Comparison of ENCODE assay signal across 26 mouse cellular contexts in the genomic region with DNA sequence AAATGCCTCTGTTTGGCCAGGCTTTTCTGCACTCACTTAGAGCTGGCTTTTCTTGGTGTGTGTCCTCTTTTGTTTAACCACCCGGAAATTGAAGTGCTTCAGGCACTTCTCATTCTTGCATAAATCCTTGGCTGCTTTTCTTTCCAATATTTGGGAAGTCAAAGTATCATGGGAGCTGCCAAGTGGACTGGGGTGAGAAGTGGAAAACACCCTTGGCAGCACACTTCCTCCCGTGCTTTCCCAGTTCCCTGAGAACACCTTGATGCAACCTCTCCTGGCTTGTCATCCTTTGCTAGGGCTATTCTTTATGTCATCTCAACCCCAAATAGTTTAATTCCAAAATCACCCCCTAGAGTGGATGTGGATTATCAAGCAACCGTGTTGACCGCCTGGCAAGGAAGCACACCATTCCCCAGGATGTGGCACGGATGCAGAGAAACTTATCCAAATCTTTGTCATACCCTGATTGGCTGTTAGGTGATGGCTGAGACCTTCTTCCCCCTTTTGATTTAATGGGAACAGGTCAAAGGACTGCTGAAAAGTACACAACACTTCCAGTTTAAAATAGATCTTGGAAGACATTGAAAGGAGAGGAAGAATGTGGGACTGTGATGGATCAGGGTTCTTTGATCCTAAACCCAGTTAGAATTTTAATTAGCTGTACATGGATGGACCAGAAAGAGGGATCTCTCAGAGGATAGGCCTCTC.
DNase-seq lines count a peak whose midpoint lies in the region; ATAC-seq and TF ChIP-seq lines count a peak whose summit lies in the region.
"Had no signal": no experiment of that assay in that cellular context is flagged by ENCODE, and none has a peak within 500 bp of the region (broad histone marks: within the 10 kb centered on the region; RNA-seq: fewer than 3 reads in every experiment).

No protein-coding gene starts in this region.

- TF ChIP-seq POLR2A in limb, embryonic 14.5 days (IDR thresholded peaks at IDR 0.05; ENCODE audit: borderline replicate concordance, extremely low read depth, insufficient read depth, insufficient read length): no peak

- peak; percentile 11 for DNase-seq in adrenal gland, postnatal 10 days
- no peak for DNase-seq in adrenal gland, adult 8-10 months
- DNase-seq in limb, embryonic 14.5 days (ENCODE audit: low spot score): peak; percentile 6
- no peak for DNase-seq in limb, embryonic 10.5 days (ENCODE audit: low spot score)
- peak; percentile 81 for DNase-seq in lung, postnatal 36 days
- no peak for DNase-seq in layer of hippocampus, adult 11-12 months (ENCODE audit: low spot score)
- DNase-seq in right cerebral cortex, postnatal 10 days (ENCODE audit: low spot score in 2 of 2): no peak
- DNase-seq: cerebellum, adult 2 months; cerebellum, postnatal 25 days; gastrocnemius, adult 2 months; heart, postnatal 14 days; kidney, adult 2 months; layer of hippocampus, adult 9-11 months; midbrain, embryonic 14.5 days; right cerebral cortex, postnatal 25 days; thymus, postnatal 25 days had no signal

- H3K9me3 ChIP-seq in limb, embryonic 14.5 days (ENCODE audit: control insufficient read depth, low read length): no peaks in the 10 kb centered on the region
- H3K9me3 ChIP-seq in limb, embryonic 10.5 days (replicated peaks): no peaks in the 10 kb centered on the region
- no peaks in the 10 kb centered on the region for H3K9me3 ChIP-seq in lung, embryonic 16.5 days (ENCODE audit: control insufficient read depth, low read length)
- H3K9me3 ChIP-seq: embryonic facial prominence, embryonic 12.5 days; hindbrain, embryonic 10.5 days; hindbrain, embryonic 15.5 days; limb, embryonic 13.5 days had no signal

- H3K4me1 ChIP-seq in limb, embryonic 14.5 days (ENCODE audit: control insufficient read depth, insufficient read depth, low read length): no peaks in the 10 kb centered on the region
- no peaks in the 10 kb centered on the region for H3K4me1 ChIP-seq in limb, embryonic 10.5 days
- H3K4me1 ChIP-seq in lung, embryonic 16.5 days (replicated peaks; ENCODE audit: control insufficient read depth, insufficient read depth, low read length): peaks cover 18% of the 10 kb centered on the region
- H3K4me1 ChIP-seq: embryonic facial prominence, embryonic 12.5 days; hindbrain, embryonic 10.5 days; hindbrain, embryonic 15.5 days; limb, embryonic 13.5 days had no signal

- H3K9ac ChIP-seq in limb, embryonic 14.5 days (ENCODE audit: low read depth, low read length, severe bottlenecking): no peak overlapping the region
- H3K9ac ChIP-seq in lung, embryonic 16.5 days (ENCODE audit: low read length): no peak overlapping the region
- H3K9ac ChIP-seq: embryonic facial prominence, embryonic 12.5 days; hindbrain, embryonic 15.5 days; limb, embryonic 13.5 days; liver, embryonic 14.5 days had no signal

- no peaks in the 10 kb centered on the region for H3K36me3 ChIP-seq in limb, embryonic 14.5 days (ENCODE audit: control insufficient read depth, insufficient read depth, low read length)
- H3K36me3 ChIP-seq in limb, embryonic 10.5 days: no peaks in the 10 kb centered on the region
- no peaks in the 10 kb centered on the region for H3K36me3 ChIP-seq in lung, embryonic 16.5 days (ENCODE audit: control insufficient read depth, insufficient read depth, low read length)
- H3K36me3 ChIP-seq: embryonic facial prominence, embryonic 12.5 days; hindbrain, embryonic 10.5 days; hindbrain, embryonic 15.5 days; limb, embryonic 13.5 days had no signal

- no peak for ATAC-seq in limb, embryonic 14.5 days (ENCODE audit: low FRiP score, low read depth)
- ATAC-seq in lung, embryonic 16.5 days (ENCODE audit: low read depth): peak; percentile 89
- ATAC-seq: forebrain, embryonic 16.5 days; inflammation-experienced regulatory T-cells, adult 6 months had no signal

- no peak overlapping the region for H3K4me2 ChIP-seq in limb, embryonic 14.5 days (replicated peaks; ENCODE audit: low read depth, low read length, severe bottlenecking)
- no peak overlapping the region for H3K4me2 ChIP-seq in lung, embryonic 16.5 days (ENCODE audit: low read depth, low read length)
- H3K4me2 ChIP-seq: embryonic facial prominence, embryonic 12.5 days; hindbrain, embryonic 15.5 days; limb, embryonic 13.5 days had no signal

- WGBS in limb, embryonic 14.5 days: 72% methylated on average over 5 of the region's 5 CpGs
- 78% methylated on average over 5 of the region's 5 CpGs for WGBS in limb, embryonic 10.5 days
- WGBS in lung, embryonic 16.5 days: 20% methylated on average over 5 of the region's 5 CpGs

- H3K4me3 ChIP-seq in limb, embryonic 14.5 days (replicated peaks; ENCODE audit: low read length): no peak overlapping the region
- H3K4me3 ChIP-seq in limb, embryonic 10.5 days: no peak overlapping the region
- H3K4me3 ChIP-seq in lung, embryonic 16.5 days (ENCODE audit: low read length): no peak overlapping the region
- H3K4me3 ChIP-seq: embryonic facial prominence, embryonic 12.5 days; gastrocnemius, adult 2 months; hindbrain, embryonic 10.5 days; hindbrain, embryonic 15.5 days; limb, embryonic 13.5 days had no signal

- no peaks in the 10 kb centered on the region for H3K27me3 ChIP-seq in limb, embryonic 14.5 days (ENCODE audit: control insufficient read depth, insufficient read depth, low read length)
- H3K27me3 ChIP-seq in limb, embryonic 10.5 days (ENCODE audit: low read depth, poor library complexity, severe bottlenecking): no peaks in the 10 kb centered on the region
- H3K27me3 ChIP-seq in lung, embryonic 16.5 days (ENCODE audit: control insufficient read depth, insufficient read depth, low read depth, low read length): no peaks in the 10 kb centered on the region
- H3K27me3 ChIP-seq: CH12.LX; embryonic facial prominence, embryonic 12.5 days; hindbrain, embryonic 15.5 days had no signal

- H3K27ac ChIP-seq in limb, embryonic 14.5 days (replicated peaks; ENCODE audit: low read depth, low read length): no peak overlapping the region
- H3K27ac ChIP-seq in limb, embryonic 10.5 days: no peak overlapping the region
- peak overlapping the region; percentile 91 for H3K27ac ChIP-seq in lung, embryonic 16.5 days (ENCODE audit: low read length)
- H3K27ac ChIP-seq: embryonic facial prominence, embryonic 12.5 days; gastrocnemius, adult 2 months; hindbrain, embryonic 10.5 days; hindbrain, embryonic 15.5 days; kidney, postnatal 0 days; limb, embryonic 13.5 days; liver, embryonic 14.5 days had no signal

Comparison
In these comparisons a context has a peak if more than half of its experiments do, and no peak if none do; other contexts are left out.
1. DNase-seq: peak in adrenal gland, postnatal 10 days (single experiment), limb, embryonic 14.5 days (single experiment) and lung, postnatal 36 days (single experiment); none in adrenal gland, adult 8-10 months (single experiment), limb, embryonic 10.5 days (single experiment), layer of hippocampus, adult 11-12 months (single experiment) and right cerebral cortex, postnatal 10 days (0 of 2).